Mouse (Mus musculus) liver (tissue): ENCODE data around the gene Tsn.

Experiments
- DNase-seq: peaks from one replicate; pipeline ENCODE4 v3.0.0-alpha.2; 2020; ENCODE audit warnings: mixed read lengths

The Tsn gene

GRCm38 (mm10) chr1:118311622-118312326 is at the start of gene Tsn:
TSS of gene Tsn (minus strand) at chr1:118311739.
- no peak for DNase-seq

GRCm38 (mm10) chr1:118359071-118359761 is 47.7 kb upstream of the Tsn start:
- no peak for DNase-seq

- no peak for DNase-seq
Measured at GRCm38 (mm10) chr1:118349922-118350321, 38.4 kb upstream of the Tsn start.

GRCm38 (mm10) chr1:118343649-118344435 is 32.3 kb upstream of the Tsn start:
- DNase-seq = no peak

- DNase-seq = no peak
Measured at GRCm38 (mm10) chr1:118337921-118338320, 26.4 kb upstream of the Tsn start.

- DNase-seq = no peak
Measured at GRCm38 (mm10) chr1:118335847-118336246, 24.3 kb upstream of the Tsn start.

- DNase-seq = no peak
Measured at GRCm38 (mm10) chr1:118334749-118335713, 23.5 kb upstream of the Tsn start.

GRCm38 (mm10) chr1:118321661-118322201 is 10.2 kb upstream of the Tsn start, which contains the start of gene Nifk:
TSS of gene Nifk (plus strand) at chr1:118321839.
- DNase-seq = peak; percentile 92

- DNase-seq = peak; percentile 70
Measured at GRCm38 (mm10) chr1:118320696-118321095, 9.2 kb upstream of the Tsn start.

- peak; percentile 92 for DNase-seq
Measured at GRCm38 (mm10) chr1:118310780-118311621, 538 bp downstream of the Tsn start.

- no peak for DNase-seq
Measured at GRCm38 (mm10) chr1:118297719-118298118, 13.8 kb downstream of the Tsn start.

- DNase-seq = no peak
Measured at GRCm38 (mm10) chr1:118296673-118297072, 14.9 kb downstream of the Tsn start.

GRCm38 (mm10) chr1:118294826-118295225 is 16.7 kb downstream of the Tsn start:
- DNase-seq = no peak

- no peak for DNase-seq
Measured at GRCm38 (mm10) chr1:118294192-118294591, 17.3 kb downstream of the Tsn start.

- DNase-seq = no peak
Measured at GRCm38 (mm10) chr1:118292291-118292690, 19.2 kb downstream of the Tsn start.

- DNase-seq = no peak
Measured at GRCm38 (mm10) chr1:118275139-118275538, 36.4 kb downstream of the Tsn start.

GRCm38 (mm10) chr1:118251931-118252330 is 59.6 kb downstream of the Tsn start:
- no peak for DNase-seq
